Mouse (Mus musculus) ES-E14 (cell line): ENCODE measurements around the gene Rnf220. TPM values are rescaled to one million over a fixed set of nuclear protein-coding genes. Genes with fewer than 3 reads are reported as not detected.

ENCODE experiments used
- DNase-seq: peaks from one replicate; pipeline ENCODE4 v3.0.0-alpha.2; 2013; ENCODE audit warnings: low read depth, low spot score
- H3K27ac ChIP-seq: 2 replicates; pipeline ENCODE4 v1.5.1; 2012; ENCODE audit warnings: low read depth, mild to moderate bottlenecking, low read length, moderate library complexity, mixed read lengths; ENCODE audit not compliant: poor library complexity, insufficient read depth, severe bottlenecking
- H3K36me3 ChIP-seq: 2 replicates; pipeline ENCODE4 v1.6.1; 2012; ENCODE audit warnings: mild to moderate bottlenecking, low read length, moderate library complexity, mixed read lengths; ENCODE audit not compliant: control insufficient read depth, poor library complexity, insufficient read depth, severe bottlenecking
- H3K4me1 ChIP-seq, 2 experiments: fragments of 150-350 bp in 1 of 2; sonication (generic) in 1 of 2; 2 replicates each; pipeline ENCODE4 v1.6.1; 2012; ENCODE audit warnings: low read length in 2 of 2, mild to moderate bottlenecking in 1 of 2, mixed read lengths in 1 of 2; ENCODE audit not compliant: control insufficient read depth in 2 of 2, insufficient read depth in 2 of 2, poor library complexity in 1 of 2
- H3K4me3 ChIP-seq, 2 experiments: fragments of 150-350 bp in 1 of 2; sonication (generic) in 1 of 2; 2 replicates each; pipeline ENCODE4 v1.5.1; 2012; ENCODE audit warnings: low read length in 2 of 2, low read depth in 1 of 2, mild to moderate bottlenecking in 1 of 2, mixed read lengths in 1 of 2; ENCODE audit not compliant: insufficient read depth in 1 of 2, poor library complexity in 1 of 2, severe bottlenecking in 1 of 2
- H3K9ac ChIP-seq: 2 replicates; pipeline ENCODE4 v1.6.1; 2012; ENCODE audit warnings: low read depth, mild to moderate bottlenecking, low read length, mixed read lengths; ENCODE audit not compliant: poor library complexity, insufficient read depth, severe bottlenecking
- H3K9me3 ChIP-seq: fragments of 150-350 bp; sonication (generic); 2 replicates; pipeline ENCODE4 v1.6.1; 2012; ENCODE audit warnings: low read depth, mild to moderate bottlenecking, low read length; ENCODE audit not compliant: control insufficient read depth, insufficient read depth
- CHD2 ChIP-seq: IDR thresholded peaks from 2 replicates; pipeline ENCODE4 v1.6.1; 2014; ENCODE audit warnings: mild to moderate bottlenecking, low read depth, low read length, inconsistent platforms
- HCFC1 ChIP-seq: IDR thresholded peaks from 2 replicates; pipeline ENCODE4 v1.6.1; 2012; ENCODE audit warnings: low read length, inconsistent platforms, borderline replicate concordance; ENCODE audit not compliant: insufficient read depth
- MAFK ChIP-seq: IDR thresholded peaks from 2 replicates; pipeline ENCODE4 v1.6.1; 2014; ENCODE audit warnings: mild to moderate bottlenecking, low read depth, low read length, inconsistent platforms; ENCODE audit not compliant: insufficient read depth
- ZC3H11A ChIP-seq: IDR thresholded peaks from 2 replicates; pipeline ENCODE4 v1.6.1; 2012; ENCODE audit warnings: low read depth, mild to moderate bottlenecking, inconsistent platforms, low read length, borderline replicate concordance
- ZNF384 ChIP-seq: IDR thresholded peaks from 2 replicates; pipeline ENCODE4 v1.6.1; 2012; ENCODE audit warnings: low read depth, low read length, inconsistent platforms
- in situ Hi-C, 2 experiments: fragments of 600-800 bp; cut with MboI; formaldehyde crosslinking; loops; one replicate each; pipeline ENCODE4 v1.15.1; 2025; ENCODE audit warnings: low sequenced_read_pairs in 2 of 2, inconsistent platforms in 1 of 2; ENCODE audit not compliant: unreplicated experiment in 2 of 2
- total RNA-seq: library from RNA; depleted of rRNA; stranded (reverse); fragments of 300-350 nt; gene quantifications from 2 replicates; pipeline ENCODE4 v1.2.3, GENCODE M21; 2012

Gene Rnf220
- total RNA-seq, 1 experiment: 130 TPM

DNA sequence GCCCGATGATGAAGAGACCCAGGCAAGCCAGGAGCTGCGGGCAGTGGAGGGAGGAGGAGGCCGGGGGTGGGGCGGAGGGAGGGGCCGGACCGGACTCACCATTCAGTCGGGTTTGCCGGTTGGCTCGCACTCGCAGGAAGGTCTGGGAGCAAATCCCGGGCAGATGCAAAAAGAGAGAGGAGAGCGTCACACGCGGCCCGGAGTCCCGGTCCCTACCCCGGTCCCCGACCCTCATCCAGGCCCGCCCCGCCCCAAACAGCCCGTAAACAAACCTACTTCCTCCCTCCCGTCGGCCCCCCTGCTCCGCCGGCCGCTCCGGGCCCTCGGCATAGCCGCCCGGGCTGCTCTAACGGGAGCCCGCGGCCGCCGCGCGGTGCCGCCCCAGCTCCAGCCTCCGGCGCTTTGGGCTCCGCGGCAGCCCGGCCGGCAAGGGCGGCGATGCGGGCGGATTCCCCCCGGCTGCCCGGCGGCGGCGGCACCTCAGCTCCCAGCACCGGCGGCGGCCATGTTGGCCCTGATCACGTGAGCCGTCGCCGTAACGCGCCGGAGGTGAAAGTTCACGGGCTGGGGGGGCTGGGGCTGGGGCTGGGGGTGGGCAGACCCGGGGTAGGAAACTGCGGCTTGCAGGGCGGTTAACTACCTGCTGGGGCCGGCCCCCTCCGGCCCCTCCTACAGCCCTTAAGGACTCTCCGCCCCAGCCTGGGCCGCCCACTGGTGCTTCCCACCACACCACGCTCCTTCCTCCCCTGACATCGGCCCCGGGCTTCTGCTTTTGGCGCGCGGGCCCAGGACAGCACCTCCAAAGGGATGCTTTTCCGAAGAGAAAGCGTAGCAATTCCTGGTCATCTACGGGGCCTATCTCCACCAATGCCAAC is 207.7 kb downstream of the Rnf220 start:
- Histone ChIP-seq H3K36me3 (peaks cover 40% of the 10 kb centered on the region), H3K4me1 (peaks cover 7 to 12% of the 10 kb centered on the region in 2 experiments; a peak in 3 of 4 replicates), H3K9ac (peak overlapping the region; percentile 95), H3K9me3 (no peaks in the 10 kb centered on the region), H3K4me3 (peak overlapping the region; percentile 89 to 97), H3K27ac (peak overlapping the region; percentile 97)
- no peak for TF ChIP-seq MAFK
- TF ChIP-seq ZNF384: no peak
- no peak for TF ChIP-seq ZC3H11A
- TF ChIP-seq HCFC1: 0 out of 2 replicates have a peak, but pooled peaks have one; percentile 5
- no peak for TF ChIP-seq CHD2
- DNase-seq: peak; percentile 77
- in situ Hi-C loops: no loop called here

DNA sequence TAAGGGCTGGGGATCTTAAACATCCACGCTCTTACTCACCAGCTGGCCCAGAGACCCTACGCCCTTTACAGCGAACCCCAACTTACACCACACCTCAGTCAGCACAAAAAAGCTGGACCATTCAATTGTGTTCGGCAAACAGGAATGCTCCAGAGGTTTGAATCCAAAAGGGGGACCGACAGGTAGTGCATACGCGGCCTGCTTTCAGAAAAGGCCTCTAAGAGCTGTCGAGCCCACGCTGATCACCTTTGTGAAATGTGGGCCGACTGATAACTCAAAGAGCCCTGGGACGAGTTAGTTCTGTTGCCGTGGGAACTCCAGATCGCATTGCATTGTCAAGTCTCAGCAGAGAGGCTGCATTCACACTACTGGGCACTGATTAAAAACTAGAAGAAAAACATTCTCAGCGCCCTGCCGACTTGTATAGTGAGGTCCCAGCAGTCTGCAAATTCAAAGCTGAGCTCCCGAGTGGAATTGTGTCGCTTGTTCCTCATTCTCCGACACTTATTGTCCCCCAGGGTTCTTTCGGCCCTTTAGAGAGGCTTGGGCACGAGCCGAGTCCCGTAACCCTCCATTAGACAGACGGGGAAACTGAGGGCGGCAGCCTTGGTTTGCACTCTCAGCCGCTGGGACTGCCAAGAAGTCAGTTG is 208.4 kb downstream of the Rnf220 start:
- peaks cover 11 to 16% of the 10 kb centered on the region in 2 experiments; a peak in 3 of 4 replicates for H3K4me1 ChIP-seq
- no peak for DNase-seq
- in situ Hi-C loops: no loop called here
- peak overlapping the region; percentile 89 to 97 for H3K4me3 ChIP-seq
- H3K27ac ChIP-seq: peak overlapping the region; percentile 97; the same call in 1 of the 2 replicates
- TF ChIP-seq ZNF384 (no peak), MAFK (no peak), CHD2 (no peak), ZC3H11A (no peak), HCFC1 (no peak; the same call in 1 of the 2 replicates)
- H3K9me3 ChIP-seq: no peaks in the 10 kb centered on the region
- H3K9ac ChIP-seq: peak overlapping the region; percentile 95
- peaks cover 44% of the 10 kb centered on the region for H3K36me3 ChIP-seq

DNA sequence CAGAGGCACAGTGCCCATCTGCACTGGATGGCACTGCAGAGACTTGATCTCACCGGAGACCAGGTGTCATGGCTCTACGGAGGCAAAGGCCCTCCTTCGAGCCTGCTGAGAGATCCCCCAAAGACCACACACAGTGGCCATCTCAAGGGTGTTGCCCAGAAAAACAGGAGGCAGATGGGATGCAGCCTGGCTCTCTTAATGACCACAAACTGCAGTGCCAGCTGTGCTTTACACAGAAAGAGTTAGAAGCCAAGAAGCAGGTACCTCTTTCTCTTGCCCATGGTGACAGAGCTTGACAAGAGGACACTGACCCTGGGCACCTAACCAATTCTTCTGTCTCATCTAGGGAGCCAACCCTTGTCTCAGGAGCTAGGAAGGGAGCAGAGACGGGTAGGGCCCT is 212.5 kb downstream of the Rnf220 start:
- no peak overlapping the region for H3K9ac ChIP-seq
- peaks cover 14 to 24% of the 10 kb centered on the region in 2 experiments; a peak in 3 of 4 replicates for H3K4me1 ChIP-seq
- in situ Hi-C loops: no loop called here
- no peaks in the 10 kb centered on the region for H3K9me3 ChIP-seq
- no peak for DNase-seq
- H3K36me3 ChIP-seq: peaks cover 79% of the 10 kb centered on the region
- H3K27ac ChIP-seq: no peak overlapping the region
- no peak for TF ChIP-seq MAFK
- no peak overlapping the region for H3K4me3 ChIP-seq

- no peak for DNase-seq
- H3K9me3 ChIP-seq: no peaks in the 10 kb centered on the region
- peak overlapping the region; percentile 8; the same call in 1 of the 2 replicates for H3K27ac ChIP-seq
- in situ Hi-C loops: no loop called here
- 0 out of 4 replicates have a peak overlapping the region, but pooled peaks of 1 of the 2 experiments have one; percentile 5 for H3K4me3 ChIP-seq
- no peak for TF ChIP-seq ZC3H11A
- TF ChIP-seq ZNF384: no peak
- no peak for TF ChIP-seq HCFC1
- TF ChIP-seq MAFK: peak; percentile 22; the same call in 1 of the 2 replicates
- H3K4me1 ChIP-seq: peaks cover 14 to 24% of the 10 kb centered on the region in 2 experiments; a peak in 3 of 4 replicates
- peaks cover 86% of the 10 kb centered on the region for H3K36me3 ChIP-seq
- H3K9ac ChIP-seq: no peak overlapping the region
These were observed 213.3 kb downstream of the Rnf220 start for GRCm38 (mm10) chr4:117283271-117284191.
